Mouse (Mus musculus) intestine, postnatal 0 days (tissue): ENCODE data around the gene Miga1. TPM values are rescaled to one million over a fixed set of nuclear protein-coding genes. Genes with fewer than 3 reads are reported as not detected.

Experiments used
- ATAC-seq: fragments of 200-750 bp; cut with Nextera tagmentation; 2 replicates; pipeline ENCODE4 v1.8.0; 2017; ENCODE audit warnings: mild to moderate bottlenecking, moderate TSS enrichment, moderate library complexity
- H3K27ac ChIP-seq: fragments of 300-500 bp; sonication (generic); 2 replicates; pipeline ENCODE4 v1.5.1; 2014; ENCODE audit warnings: mild to moderate bottlenecking, low read depth, low read length, moderate library complexity
- H3K27me3 ChIP-seq: fragments of 300-500 bp; sonication (generic); replicated peaks from 2 replicates; pipeline ENCODE4 v1.6.1; 2014; ENCODE audit warnings: low read length, mixed read lengths; ENCODE audit not compliant: control insufficient read depth, insufficient read depth
- H3K36me3 ChIP-seq: fragments of 300-500 bp; sonication (generic); 2 replicates; pipeline ENCODE4 v1.6.1; 2014; ENCODE audit warnings: mild to moderate bottlenecking, moderate library complexity; ENCODE audit not compliant: control insufficient read depth, insufficient read depth
- H3K4me1 ChIP-seq: fragments of 300-500 bp; sonication (generic); replicated peaks from 2 replicates; pipeline ENCODE4 v1.6.1; 2014; ENCODE audit warnings: antibody characterized with exemption, low read length, mixed read lengths; ENCODE audit not compliant: control insufficient read depth, insufficient read depth
- H3K4me2 ChIP-seq: fragments of 300-500 bp; sonication (generic); replicated peaks from 2 replicates; pipeline ENCODE4 v1.6.1; 2014; ENCODE audit warnings: low read depth, mild to moderate bottlenecking, moderate library complexity
- H3K4me3 ChIP-seq: fragments of 300-500 bp; sonication (generic); 2 replicates; pipeline ENCODE4 v1.5.1; 2014; ENCODE audit warnings: low read depth, low read length
- H3K9ac ChIP-seq: fragments of 300-500 bp; sonication (generic); 2 replicates; pipeline ENCODE4 v1.6.1; 2014; ENCODE audit warnings: mild to moderate bottlenecking, low read depth, low read length
- H3K9me3 ChIP-seq: fragments of 300-500 bp; sonication (generic); 2 replicates; pipeline ENCODE4 v1.6.1; 2016; ENCODE audit warnings: mixed run types; ENCODE audit not compliant: control insufficient read depth
- CTCF ChIP-seq: sonication (generic); IDR thresholded peaks from 2 replicates; pipeline ENCODE4 v1.5.1; 2016; ENCODE audit warnings: low read depth, mild to moderate bottlenecking, control low read depth, antibody characterized with exemption, moderate library complexity
- WGBS: fragments of 180-500 bp; shearing (Covaris S2); extraction: QIAGEN DNeasy Blood & Tissue Kit; methylation state at CpG from one replicate; pipeline ENCODE4 v1.1.7; 2014; 5-methylcytosine and 5-hydroxymethylcytosine counted together
- polyA plus RNA-seq: library from polyadenylated mRNA; unstranded; fragments of >200 nt; fragmentation: Nextera tagmentation; extraction: Ambion mirVana; gene quantifications from 2 replicates; pipeline ENCODE4 v1.2.1, GENCODE M21; 2015

Miga1 gene
- polyA plus RNA-seq, 1 experiment from 2014 or later, result 5.8 TPM

GRCm38 (mm10) chr3:152304093-152304815 is 36.0 kb downstream of the Miga1 start:
- peak; percentile 66 for ATAC-seq
- TF ChIP-seq CTCF, result no peak
- no peak overlapping the region for H3K4me3 ChIP-seq
- peak overlapping the region; percentile 64 for H3K27ac ChIP-seq
- H3K4me2 ChIP-seq, result no peak overlapping the region
- H3K9me3 ChIP-seq, result no peaks in the 10 kb centered on the region
- no peaks in the 10 kb centered on the region for H3K27me3 ChIP-seq
- peaks cover 9% of the 10 kb centered on the region; the same call in 1 of the 2 replicates for H3K4me1 ChIP-seq
- H3K36me3 ChIP-seq, result no peaks in the 10 kb centered on the region
- WGBS, result 25% methylated on average over 6 of the region's 6 CpGs
- H3K9ac ChIP-seq, result no peak overlapping the region

- Histone ChIP-seq H3K36me3 (no peaks in the 10 kb centered on the region), H3K9ac (no peak overlapping the region), H3K4me1 (peaks cover 3% of the 10 kb centered on the region; the same call in 1 of the 2 replicates), H3K4me3 (no peak overlapping the region), H3K27ac (peak overlapping the region; percentile 28; the same call in 1 of the 2 replicates), H3K9me3 (no peaks in the 10 kb centered on the region), H3K27me3 (no peaks in the 10 kb centered on the region), H3K4me2 (no peak overlapping the region)
- TF ChIP-seq CTCF, result no peak
- no peak for ATAC-seq
- WGBS, result 74% methylated on average over 9 of the region's 9 CpGs
Observed at GRCm38 (mm10) chr3:152302991-152303390, 37.2 kb downstream of the Miga1 start.

GRCm38 (mm10) chr3:152300376-152301337 is 39.5 kb downstream of the Miga1 start:
- H3K27me3 ChIP-seq, result no peaks in the 10 kb centered on the region
- no peak overlapping the region for H3K9ac ChIP-seq
- no peak overlapping the region for H3K27ac ChIP-seq
- H3K4me1 ChIP-seq, result peaks cover 3% of the 10 kb centered on the region; the same call in 1 of the 2 replicates
- 82% methylated on average over 14 of the region's 14 CpGs for WGBS
- no peaks in the 10 kb centered on the region for H3K9me3 ChIP-seq
- H3K4me2 ChIP-seq, result no peak overlapping the region
- H3K36me3 ChIP-seq, result peaks cover 11% of the 10 kb centered on the region
- ATAC-seq, result no peak
- TF ChIP-seq CTCF, result peak; percentile 53
- H3K4me3 ChIP-seq, result no peak overlapping the region

GRCm38 (mm10) chr3:152295896-152296295 is 44.3 kb downstream of the Miga1 start:
- WGBS, result 93% methylated on average over 5 of the region's 5 CpGs
- no peak for ATAC-seq
- H3K4me2 ChIP-seq, result no peak overlapping the region

GRCm38 (mm10) chr3:152294400-152294799 is 45.8 kb downstream of the Miga1 start:
- WGBS, result 62% methylated on average over 3 of the region's 3 CpGs
- H3K27ac ChIP-seq, result no peak overlapping the region
- no peaks in the 10 kb centered on the region for H3K4me1 ChIP-seq
- H3K4me3 ChIP-seq, result no peak overlapping the region
- ATAC-seq, result no peak
- no peaks in the 10 kb centered on the region for H3K9me3 ChIP-seq
- H3K4me2 ChIP-seq, result no peak overlapping the region
- H3K27me3 ChIP-seq, result no peaks in the 10 kb centered on the region
- no peak overlapping the region for H3K9ac ChIP-seq
- peaks cover 27% of the 10 kb centered on the region for H3K36me3 ChIP-seq
- TF ChIP-seq CTCF, result no peak

More at GRCm38 (mm10) chr3:152295896-152296295, 44.3 kb downstream of the Miga1 start:
- Histone ChIP-seq H3K4me3 (no peak overlapping the region), H3K9ac (no peak overlapping the region), H3K27me3 (no peaks in the 10 kb centered on the region), H3K4me1 (no peaks in the 10 kb centered on the region), H3K9me3 (no peaks in the 10 kb centered on the region), H3K27ac (no peak overlapping the region), H3K36me3 (peaks cover 22% of the 10 kb centered on the region)
- no peak for TF ChIP-seq CTCF
